Mouse (Mus musculus) left cerebral cortex, postnatal 14 days (tissue): Measurements from ENCODE around the gene Bst2. TPM values are rescaled to one million over a fixed set of nuclear protein-coding genes. Genes with fewer than 3 reads are reported as not detected.

ENCODE experiments used
- DNase-seq, 2 experiments: peaks; one replicate each; pipeline ENCODE4 v3.0.0; 2021 to 2022; ENCODE audit warnings: low spot score in 2 of 2, mixed read lengths in 1 of 2
- intact Hi-C: fragments of 180-260 bp; cut with DNase I; formaldehyde crosslinking; loops from one replicate; pipeline ENCODE4 v1.15.1; 2025
- total RNA-seq, 2 experiments: library from RNA; stranded (reverse); gene quantifications; 2 replicates each; pipeline ENCODE4 v1.2.3; 2021

Bst2 gene
- total RNA-seq, 2 experiments from 2014 or later, result 2.8 to 4.2 TPM

- intact Hi-C loops, result no loop called here
- no peak for DNase-seq
Observed at GRCm38 (mm10) chr8:71495811-71496210, 41.4 kb downstream of the Bst2 start.

GRCm38 (mm10) chr8:71495039-71495438 lies 42.2 kb downstream of the Bst2 start:
- intact Hi-C loops, result no loop called here
- DNase-seq, result peak; percentile 77 to 83

GRCm38 (mm10) chr8:71488454-71488853 lies 48.8 kb downstream of the Bst2 start:
- intact Hi-C loops, result no loop called here
- peak; percentile 90 to 95 for DNase-seq

- intact Hi-C loops, result no loop called here
- peak; percentile 79 for DNase-seq
Observed at GRCm38 (mm10) chr8:71487691-71488445, 49.4 kb downstream of the Bst2 start, which contains the start of gene Gtpbp3. Gene Gtpbp3, plus strand, starts transcription at chr8:71488103.

GRCm38 (mm10) chr8:71486136-71486529 lies 51.1 kb downstream of the Bst2 start:
- DNase-seq, result no peak
- intact Hi-C loops, result no loop called here

GRCm38 (mm10) chr8:71485142-71486135 lies 51.8 kb downstream of the Bst2 start, which contains the start of gene Ano8:
Gene Ano8, minus strand, starts transcription at chr8:71485963.
- DNase-seq, result peak; percentile 85 to 89
- intact Hi-C loops, result no loop called here

- intact Hi-C loops, result no loop called here
- no peak for DNase-seq
Observed at GRCm38 (mm10) chr8:71484736-71485135, 52.5 kb downstream of the Bst2 start.

Other genes with a start within 250 kb of the Bst2 start
- 10 to 100 TPM; 84.5 to 94.0 TPM for gene Use1, start 170.6 kb downstream of the Bst2 start, total RNA-seq
- gene Ocel1, start 166.2 kb downstream of the Bst2 start, total RNA-seq, result 10 to 100 TPM; 20.2 TPM
- 10 to 100 TPM; 32.2 to 34.2 TPM for gene Nr2f6, start 155.5 kb downstream of the Bst2 start, total RNA-seq
- gene Ushbp1, start 141.7 kb downstream of the Bst2 start, total RNA-seq, result 1 to 10 TPM; 5.9 to 7.2 TPM
- gene Babam1, start 140.6 kb downstream of the Bst2 start, total RNA-seq, result 10 to 100 TPM; 87.1 to 91.0 TPM
- gene Ankle1, start 131.4 kb downstream of the Bst2 start, total RNA-seq, result under 1 TPM; 0.29 to 0.38 TPM
- gene Abhd8, start 73.8 kb downstream of the Bst2 start, total RNA-seq, result 100 to 1,000 TPM; 225 to 230 TPM
- gene Mrpl34, start 72.5 kb downstream of the Bst2 start, total RNA-seq, result 10 to 100 TPM; 75.5 to 79.8 TPM
- 100 to 1,000 TPM in 1 of 2 experiments, 10 to 100 TPM in 1; 96.0 to 106 TPM for gene Dda1, start 68.3 kb downstream of the Bst2 start, total RNA-seq
- 10 to 100 TPM; 68.7 to 74.9 TPM for gene Ano8, start 51.5 kb downstream of the Bst2 start, total RNA-seq
- gene Gtpbp3, start 49.4 kb downstream of the Bst2 start, total RNA-seq, result 10 to 100 TPM; 29.8 to 30.8 TPM
- 1 to 10 TPM; 6.6 to 7.6 TPM for gene Plvap, start 25.7 kb downstream of the Bst2 start, total RNA-seq
- not detected for gene Ccdc194, start 11.7 kb downstream of the Bst2 start, total RNA-seq
- 10 to 100 TPM; 32.9 to 38.5 TPM for gene Mvb12a, start 5.5 kb upstream of the Bst2 start, total RNA-seq
- gene Tmem221, start 21.4 kb upstream of the Bst2 start, total RNA-seq, result under 1 TPM in 1 of 2 experiments, not detected in 1; 0.22 TPM
- under 1 TPM in 1 of 2 experiments, not detected in 1; 0.15 TPM for gene Nxnl1, start 29.1 kb upstream of the Bst2 start, total RNA-seq
- 10 to 100 TPM; 82.0 to 84.3 TPM for gene Slc27a1, start 31.4 kb upstream of the Bst2 start, total RNA-seq
- gene Pgls, start 54.7 kb upstream of the Bst2 start, total RNA-seq, result 10 to 100 TPM; 54.4 to 55.4 TPM
- gene Fam129c, start 60.2 kb upstream of the Bst2 start, total RNA-seq, result 1 to 10 TPM; 3.3 TPM
- 10 to 100 TPM; 59.4 to 64.7 TPM for gene Colgalt1, start 73.5 kb upstream of the Bst2 start, total RNA-seq
- gene Unc13a, start 134.3 kb upstream of the Bst2 start, total RNA-seq, result 100 to 1,000 TPM; 299 to 337 TPM
- 1 to 10 TPM; 5.6 to 6.4 TPM for gene Jak3, start 138.8 kb upstream of the Bst2 start, total RNA-seq
- 1 to 10 TPM; 1.8 to 2.8 TPM for gene Insl3, start 151.8 kb upstream of the Bst2 start, total RNA-seq
- under 1 TPM; 0.44 to 0.49 TPM for gene B3gnt3, start 164.3 kb upstream of the Bst2 start, total RNA-seq
- 100 to 1,000 TPM; 152 to 156 TPM for gene Fcho1, start 188.3 kb upstream of the Bst2 start, total RNA-seq